Mouse (Mus musculus) kidney, postnatal 14 days (tissue): ENCODE measurements at regions not wholly inside any gene's neighbourhood (a gene's known extent, or its start where the extent isn't known, plus 50 kb on each side); places are given as distances from the start of the nearest gene placed in this dataset.

ENCODE experiments used
- DNase-seq: peaks from one replicate; pipeline ENCODE4 v3.0.0; 2022; ENCODE audit warnings: mixed read lengths

DNA sequence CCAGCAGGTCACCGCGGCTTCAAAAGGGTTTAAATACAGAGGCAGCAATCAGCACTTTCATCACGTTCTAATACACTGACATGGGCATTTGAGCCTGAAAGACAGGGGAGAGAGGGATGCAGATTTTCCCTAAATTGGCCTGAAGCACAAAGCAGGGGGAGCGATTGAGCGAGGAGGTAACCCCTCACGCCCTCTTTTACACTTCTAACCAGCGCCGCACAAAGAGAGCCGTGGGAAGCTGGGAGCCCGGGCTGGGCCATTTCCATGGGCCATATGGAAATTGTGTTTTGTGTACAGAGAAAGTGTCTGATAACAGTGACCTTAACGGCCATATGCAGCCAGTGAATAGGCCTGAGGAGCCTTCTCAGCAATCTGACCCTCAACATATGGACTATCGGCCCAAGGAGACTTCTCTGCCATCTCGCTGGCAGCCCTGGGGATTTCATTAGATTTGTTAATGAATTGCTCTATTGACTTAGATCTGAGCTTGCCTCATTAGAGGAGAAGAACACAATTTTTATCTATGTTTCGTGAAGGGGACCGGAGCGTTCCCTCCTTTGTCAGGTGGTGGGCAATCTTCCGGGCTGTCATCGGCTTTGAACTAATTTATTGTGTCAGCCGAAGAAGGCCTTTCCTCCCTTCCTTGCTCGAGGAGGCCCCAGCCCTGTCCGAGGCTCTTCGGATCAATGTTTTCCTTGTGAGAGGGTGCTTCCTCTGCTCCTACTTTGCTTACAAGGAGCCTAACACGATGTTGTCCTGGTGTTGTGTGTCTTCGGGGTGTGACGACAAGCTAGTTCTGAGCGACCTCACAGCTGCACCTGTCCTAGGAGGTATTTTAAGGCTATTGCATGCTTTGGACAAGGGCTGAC is 195.4 kb upstream of the Irx3 start:
- DNase-seq = no peak

DNA sequence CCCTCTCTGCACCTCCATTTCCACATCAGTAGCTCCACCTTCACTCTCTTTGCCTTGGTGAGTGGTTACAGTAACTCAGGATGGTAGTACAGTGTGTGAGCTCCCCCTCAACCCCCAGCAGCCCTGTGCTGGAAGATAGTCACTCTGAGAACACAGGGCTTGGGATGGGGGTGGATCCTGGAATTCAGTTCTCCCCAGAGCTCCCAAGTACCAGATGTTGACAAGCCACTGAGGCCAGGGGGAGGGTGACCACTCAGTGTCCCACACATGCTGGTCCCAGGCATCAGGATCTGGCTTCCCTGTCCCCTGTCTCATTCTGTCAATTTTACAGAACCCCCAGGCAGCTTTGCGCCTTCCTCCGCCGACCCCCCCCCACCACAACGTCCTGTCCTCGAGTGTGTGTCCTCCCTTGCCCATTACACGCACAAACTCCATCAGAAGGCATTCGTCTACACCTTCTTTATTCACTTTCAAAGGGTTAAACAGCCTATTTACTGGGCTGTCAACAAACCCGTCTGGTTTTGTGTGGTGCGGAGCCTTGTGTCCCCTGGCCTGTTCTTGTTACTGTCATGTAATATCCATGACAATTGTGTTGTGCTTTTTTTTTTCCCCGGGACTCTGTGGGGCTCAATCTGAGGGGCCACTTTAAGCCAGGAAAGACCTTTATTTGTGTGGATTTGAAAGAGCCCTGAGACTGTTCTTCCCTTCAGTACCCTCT is 194.6 kb upstream of the Irx3 start:
- DNase-seq = no peak

DNA sequence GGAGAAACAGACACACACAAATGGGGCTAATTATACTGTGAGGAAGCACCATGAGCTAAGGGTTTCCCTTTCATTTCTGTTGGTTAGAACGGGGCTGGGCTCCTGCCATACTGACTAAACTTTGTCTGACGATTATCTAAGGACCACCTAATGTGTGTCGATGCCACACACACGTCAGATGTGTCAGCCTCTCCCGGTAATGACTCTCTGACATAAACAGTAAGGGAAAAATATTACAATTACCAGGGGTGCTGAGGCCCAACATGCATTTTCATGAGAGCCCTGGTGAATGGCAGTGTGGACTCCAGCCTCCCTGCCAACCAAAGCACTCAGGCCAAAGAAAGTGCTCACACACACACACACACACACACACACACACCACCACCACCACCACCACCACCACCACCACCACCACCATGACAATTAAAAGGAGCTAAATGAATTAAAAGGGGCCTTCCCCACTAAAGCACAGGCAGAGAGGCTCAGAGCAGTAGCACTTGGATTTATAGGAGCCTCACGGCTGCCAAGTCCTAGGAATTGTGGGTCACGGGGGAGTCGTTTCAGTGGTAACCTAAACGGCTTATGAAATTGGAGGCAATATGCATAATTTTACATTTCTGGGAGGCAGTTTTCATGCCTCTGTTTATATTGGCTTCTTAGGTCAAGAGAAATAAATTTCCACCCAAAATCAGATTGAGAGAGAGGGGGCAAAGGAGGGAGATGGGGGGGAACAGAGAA is 193.7 kb upstream of the Irx3 start:
- no peak for DNase-seq

DNA sequence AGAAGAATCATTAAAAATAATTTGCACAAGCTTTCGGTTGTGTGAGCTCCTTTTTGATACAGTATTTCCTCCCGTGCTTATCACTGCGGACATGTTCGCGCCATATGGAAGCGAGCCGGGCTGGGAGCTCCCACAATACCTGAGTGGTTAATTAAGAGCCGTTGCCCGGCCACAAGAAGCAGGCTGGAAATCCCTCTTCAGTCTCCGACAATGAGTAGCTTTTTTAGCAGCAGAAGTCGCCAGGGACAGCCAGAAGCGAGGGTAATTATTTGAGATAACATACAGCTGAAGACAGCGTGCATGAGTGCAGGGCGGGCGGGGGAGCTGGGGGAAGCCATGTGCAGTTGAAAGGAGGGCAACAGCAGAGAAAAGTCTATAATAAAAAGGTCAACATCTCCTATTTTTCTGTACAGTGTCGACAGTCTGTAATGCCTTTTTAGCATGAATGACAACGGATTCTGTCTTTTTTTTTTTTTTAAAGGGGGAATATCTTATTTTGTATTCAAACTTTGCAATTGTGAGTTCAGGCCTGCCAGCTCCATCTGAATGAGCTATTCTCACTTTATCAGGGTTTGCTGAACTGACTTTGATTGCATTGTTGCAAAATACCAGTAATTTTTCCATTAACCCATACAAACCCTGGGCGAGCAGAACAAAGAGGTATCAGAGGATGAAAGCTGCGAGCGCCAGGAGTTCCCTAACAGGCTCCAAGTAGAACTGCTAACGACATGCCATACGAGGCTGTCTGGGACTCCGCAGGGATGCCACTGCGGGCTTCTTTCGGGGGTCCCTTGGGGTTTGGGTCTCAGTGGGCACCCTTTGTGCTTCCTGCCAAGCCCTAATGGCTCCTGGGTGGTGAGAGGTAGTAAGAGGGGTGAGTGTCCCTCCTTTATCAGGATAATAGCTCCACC is 189.9 kb upstream of the Irx3 start:
- no peak for DNase-seq

DNA sequence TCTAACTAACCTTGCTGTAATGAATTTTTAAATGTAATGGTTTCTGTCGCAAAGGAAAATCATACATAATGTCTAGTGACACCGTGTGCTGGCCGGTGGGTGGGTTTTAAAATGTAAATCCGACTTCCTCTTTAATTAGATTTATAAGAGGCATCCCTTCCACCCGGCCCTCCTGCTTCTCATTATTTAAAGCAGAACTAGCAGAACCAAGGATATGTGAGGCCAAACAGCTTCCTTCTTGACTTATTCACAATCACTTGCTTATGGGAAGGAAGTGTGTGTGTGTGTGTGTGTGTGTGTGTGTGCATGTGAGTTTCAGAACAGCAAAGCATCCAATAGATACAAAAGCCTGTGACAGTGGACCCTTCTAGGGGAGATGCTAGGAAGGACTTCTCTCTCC is 189.1 kb upstream of the Irx3 start:
- peak; percentile 43 for DNase-seq

DNA sequence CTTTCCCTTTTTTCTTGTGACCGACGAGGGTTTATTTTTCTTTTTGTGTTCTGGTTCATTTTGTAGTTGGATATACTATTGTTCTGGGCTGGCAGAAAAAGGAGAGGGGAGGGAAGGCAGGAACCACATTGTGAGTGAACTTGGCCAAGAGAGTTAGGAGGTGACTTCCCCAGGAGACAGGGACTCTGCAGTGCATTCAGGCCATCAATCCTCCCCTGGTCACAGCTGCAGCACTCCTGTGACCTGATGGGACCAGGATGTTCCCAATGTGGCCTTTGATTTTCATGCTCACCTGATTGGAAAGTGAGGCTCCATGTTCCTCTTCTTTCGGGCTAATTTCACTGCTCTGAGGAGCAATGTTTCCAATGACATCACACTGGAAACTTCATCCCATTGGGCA is 188.2 kb upstream of the Irx3 start:
- DNase-seq = peak; percentile 66

DNA sequence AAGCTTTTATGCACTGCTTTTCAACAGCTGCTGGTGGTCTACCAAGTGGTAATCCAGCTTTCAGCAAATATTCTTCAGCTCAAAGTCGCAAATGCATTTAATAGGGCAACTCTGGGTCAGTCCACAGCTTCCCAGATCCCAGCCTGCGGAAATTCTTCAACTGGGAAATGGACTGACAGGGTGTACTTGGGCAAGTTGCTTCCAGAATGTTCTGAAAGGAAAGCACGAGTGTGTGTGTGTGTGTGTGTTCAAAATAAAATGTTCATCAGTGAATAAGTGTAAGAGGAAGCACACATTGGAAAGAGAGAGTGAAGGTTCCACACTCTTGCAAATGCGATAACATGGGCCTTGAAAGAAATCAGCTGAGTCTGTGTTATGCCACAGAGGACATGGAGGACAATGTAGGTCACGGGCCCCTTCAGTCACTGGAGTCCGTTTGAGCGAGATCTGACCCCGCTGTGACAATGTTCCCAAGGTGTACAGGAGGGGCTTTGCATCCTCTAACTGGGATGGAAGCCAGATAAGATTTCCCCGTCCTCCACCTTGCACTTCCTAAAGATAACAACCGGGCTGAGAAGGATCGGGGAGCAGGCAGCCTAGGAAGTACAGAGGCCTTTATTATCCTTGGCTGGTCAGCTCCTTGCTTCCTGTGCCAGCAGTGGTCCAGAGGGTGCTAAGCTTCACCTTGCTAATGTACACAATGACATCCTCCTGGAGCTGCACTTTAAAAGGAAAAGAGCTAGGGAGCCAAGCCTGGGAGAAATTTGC is 187.2 kb upstream of the Irx3 start:
- DNase-seq = peak; percentile 72

DNA sequence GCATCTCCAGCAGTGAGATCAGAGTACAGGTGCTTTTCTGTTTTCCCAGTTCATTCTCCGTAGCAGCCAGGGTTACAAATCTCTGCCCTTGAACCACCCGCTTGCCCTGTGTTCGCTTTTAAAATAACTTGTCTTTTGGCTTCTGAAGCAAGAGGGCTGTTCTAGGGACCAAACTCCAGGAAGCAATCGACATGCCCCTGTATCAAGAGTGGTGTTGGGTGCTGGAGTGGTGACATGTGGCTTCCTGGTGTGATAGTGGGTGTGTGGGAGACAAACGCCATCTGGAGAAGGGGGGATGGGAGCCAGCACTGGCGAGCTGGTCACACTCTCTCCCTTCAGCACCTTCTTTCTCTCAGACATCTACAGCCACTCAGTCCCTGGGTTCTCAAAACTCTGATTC is 186.0 kb upstream of the Irx3 start:
- DNase-seq = no peak

DNA sequence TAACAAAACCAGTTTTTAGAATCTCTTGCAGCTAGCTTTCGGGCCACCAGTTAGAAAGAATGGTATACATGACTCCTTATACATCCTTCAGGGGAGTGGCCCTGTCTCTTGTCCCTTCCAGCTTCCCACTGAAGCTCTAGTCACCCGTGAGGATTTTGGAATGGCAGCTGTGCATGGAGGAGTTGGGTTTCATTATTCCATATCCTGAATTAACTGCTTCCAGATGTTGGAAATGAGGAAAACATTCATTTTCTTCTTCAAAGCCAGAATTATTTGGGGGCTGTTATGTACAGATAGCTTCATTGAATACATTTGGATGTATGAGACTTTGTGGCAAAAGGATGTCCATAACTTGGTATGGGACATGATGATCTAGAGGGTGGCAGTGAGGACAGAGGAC is 181.3 kb upstream of the Irx3 start:
- no peak for DNase-seq

DNA sequence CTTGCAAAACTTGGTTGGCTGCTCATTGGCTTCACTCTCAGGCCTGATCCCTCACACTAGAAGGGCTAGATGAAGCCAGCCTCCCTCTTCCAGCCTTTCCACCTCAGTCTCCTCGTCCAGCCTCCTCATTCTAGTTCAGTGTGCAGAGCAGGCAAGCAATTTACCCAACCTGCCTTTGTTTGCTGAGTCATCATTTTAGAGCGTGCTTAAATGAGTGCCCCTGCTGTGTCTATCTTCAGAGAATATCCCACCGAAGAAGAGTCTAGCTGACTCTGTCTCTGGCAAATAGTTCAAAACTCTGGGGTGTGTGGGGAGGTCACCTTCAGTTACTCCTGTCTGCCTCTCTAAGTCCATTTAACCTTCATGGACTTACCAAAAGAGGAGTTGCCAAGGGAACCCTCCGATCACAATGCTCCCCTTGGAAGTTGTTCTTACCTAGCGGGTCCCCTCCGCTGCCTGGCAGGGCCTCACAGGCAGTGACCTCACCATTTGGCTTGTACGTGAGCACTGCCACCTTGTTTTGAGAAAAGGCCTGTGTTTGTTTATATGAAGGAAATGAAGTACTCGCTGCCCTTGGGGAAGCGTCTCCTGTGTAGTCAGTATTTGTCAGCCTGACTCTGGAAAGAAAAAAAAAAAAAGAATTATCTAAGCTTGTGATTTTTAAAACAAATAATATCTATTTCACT is 175.2 kb upstream of the Irx3 start:
- no peak for DNase-seq

DNA sequence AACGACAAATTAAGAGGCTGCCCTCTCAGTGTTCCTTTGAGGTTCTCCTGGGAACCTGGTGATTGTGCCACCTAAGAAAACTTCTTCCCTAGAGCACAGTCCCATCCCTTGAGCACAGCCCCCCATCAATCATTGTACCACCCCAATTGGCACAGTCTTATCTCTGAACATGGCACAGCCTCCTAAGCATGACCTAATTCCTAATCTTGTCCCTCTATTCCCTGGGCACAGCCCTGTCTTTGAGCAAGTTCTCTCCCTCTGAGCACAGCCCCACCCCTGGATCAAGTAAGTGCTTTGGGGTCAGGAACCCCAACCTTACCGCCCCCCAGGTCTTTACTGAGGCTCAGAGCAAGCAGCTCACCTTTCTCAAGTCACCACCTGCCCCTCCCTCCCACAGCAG is 173.6 kb upstream of the Irx3 start:
- no peak for DNase-seq

DNA sequence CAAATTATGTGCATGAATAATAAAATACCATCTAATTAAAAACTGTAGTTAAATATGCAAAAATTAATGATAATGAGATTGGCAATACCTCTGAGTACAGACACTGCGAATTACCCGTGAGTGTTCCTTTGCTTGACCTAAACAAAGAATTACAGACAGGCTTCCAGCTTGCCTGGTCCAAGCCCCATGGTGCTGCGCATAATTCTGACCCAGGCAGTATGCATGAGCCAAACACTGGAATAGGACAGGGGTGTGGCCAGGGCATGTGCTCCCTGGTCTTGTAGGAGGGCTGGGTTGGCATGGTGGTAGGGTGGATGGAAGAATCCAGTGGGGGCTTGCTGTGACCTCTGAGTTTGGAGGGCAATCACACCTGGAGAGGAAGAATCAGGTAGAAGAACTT is 172.8 kb upstream of the Irx3 start:
- no peak for DNase-seq

DNA sequence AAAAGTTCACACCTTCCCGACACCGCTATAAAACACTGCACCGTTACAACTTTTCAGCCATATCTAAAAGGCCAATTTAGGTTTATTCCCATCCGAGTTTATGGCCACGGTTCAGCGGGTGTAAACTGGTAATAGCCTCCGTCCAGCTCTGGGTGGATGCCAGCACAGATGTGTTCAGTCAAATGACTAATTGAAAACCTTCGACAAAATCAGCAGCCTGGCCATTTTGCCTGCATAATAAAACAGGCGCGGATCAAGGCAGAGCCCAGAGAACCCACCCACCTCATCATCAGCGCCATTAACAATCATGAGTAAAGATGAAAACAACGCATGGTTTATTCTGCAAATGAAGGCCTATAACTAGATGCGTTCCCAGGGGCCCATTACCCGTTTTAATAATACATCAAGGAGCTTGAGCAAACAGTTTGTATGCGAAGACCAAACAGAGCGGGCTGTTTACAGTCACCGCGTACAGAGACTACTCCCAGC is 172.1 kb upstream of the Irx3 start:
- DNase-seq = peak; percentile 38

DNA sequence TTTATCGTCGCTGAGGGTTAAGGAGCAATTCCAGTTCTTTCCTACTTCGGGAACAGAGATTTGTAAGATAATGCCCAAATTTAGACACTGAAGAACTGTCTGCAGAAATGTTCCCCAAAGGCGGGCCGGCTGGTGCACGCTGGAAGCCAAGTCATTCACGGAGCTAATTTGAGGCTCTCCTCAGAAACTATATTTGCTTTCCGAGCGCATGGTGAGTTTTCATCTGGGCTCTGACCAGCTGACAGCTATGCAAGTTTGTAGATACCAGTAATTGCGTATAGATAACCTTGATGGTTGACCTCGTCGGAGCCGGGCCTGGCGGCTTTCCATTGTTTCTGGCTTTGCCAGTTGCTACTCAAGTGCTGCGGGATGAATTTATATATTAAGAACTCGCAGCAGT is 165.5 kb upstream of the Irx3 start:
- no peak for DNase-seq

DNA sequence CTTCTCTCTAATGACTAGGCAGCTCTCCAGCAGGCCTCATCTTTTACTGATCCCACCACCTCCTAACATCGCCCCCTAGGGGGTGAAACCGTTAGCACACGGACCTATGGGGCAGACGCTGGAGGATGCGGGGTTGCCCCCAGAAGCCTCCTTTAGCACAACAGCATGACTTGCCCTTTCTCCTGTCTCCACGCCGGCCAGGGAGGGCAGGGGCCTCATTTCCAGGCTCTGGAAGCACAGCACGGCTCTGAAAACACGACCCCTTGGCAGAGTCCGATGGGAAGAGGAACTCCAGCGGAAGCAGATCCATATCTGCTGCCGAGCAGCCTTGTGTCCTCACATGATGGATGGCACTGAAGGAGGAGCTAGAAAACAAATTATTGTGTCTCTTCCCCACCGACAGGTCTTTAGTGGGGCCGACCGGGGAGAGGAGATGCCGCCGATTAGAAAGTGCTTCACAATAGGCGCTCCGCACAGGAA is 165.1 kb upstream of the Irx3 start:
- peak; percentile 79 for DNase-seq

DNA sequence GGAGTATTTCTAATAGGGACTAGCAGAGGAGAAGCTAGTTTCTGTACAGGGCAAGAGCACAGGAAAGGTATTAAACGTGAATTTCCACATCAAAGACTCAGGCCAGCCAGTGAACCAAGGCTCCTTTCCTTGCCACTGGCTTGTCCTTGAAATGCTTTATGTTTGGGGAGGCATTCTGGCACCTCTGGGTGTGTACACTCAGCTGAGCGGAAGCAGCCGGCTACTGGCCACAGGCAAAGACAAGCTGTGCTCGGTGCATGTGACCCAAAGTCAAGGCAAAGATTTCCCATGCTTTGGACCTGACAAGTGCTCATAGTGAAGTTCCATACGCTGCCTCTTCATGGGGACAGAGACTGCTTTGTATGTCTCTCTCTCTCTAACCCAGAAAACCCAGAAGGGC is 159.8 kb upstream of the Irx3 start:
- peak; percentile 33 for DNase-seq

DNA sequence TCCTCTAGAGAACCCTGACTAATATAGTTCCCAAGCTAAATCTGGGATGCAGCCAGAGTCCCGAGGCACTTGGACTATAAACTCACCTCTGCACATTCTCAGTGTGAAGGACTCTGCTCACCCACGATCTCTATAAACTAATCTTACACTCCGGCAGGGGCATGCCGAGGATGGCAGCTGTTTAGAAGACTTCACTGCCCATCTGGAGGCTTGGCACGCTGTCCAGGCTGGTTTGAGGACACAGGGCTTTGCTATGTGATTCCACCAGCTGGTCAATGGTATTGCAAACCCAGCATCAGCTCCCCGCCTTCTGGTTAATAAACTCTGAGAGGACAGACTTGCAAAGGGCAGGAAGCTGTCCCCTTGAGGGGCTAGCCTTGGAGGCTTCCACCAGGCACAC is 153.3 kb upstream of the Irx3 start:
- DNase-seq = no peak

DNA sequence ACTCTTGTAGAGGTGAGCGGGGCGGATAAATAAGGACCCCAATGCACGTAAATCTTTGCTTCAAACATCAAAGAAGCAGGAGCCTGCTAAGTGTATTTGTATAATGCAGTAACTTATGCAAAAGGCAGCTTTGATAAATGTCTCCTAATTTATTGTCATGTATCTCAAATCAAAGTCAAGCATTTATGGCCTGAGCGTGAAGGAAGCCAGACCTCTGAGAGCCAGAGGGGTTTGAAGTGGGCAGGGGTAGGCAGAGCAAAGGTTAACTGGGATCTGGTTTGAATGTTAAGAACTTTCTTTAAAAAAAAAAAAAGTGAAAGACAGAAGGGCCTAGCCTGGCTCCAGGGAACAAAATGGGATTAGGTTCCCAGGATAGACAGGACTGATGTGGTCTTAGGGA is 151.1 kb upstream of the Irx3 start:
- DNase-seq = no peak

DNA sequence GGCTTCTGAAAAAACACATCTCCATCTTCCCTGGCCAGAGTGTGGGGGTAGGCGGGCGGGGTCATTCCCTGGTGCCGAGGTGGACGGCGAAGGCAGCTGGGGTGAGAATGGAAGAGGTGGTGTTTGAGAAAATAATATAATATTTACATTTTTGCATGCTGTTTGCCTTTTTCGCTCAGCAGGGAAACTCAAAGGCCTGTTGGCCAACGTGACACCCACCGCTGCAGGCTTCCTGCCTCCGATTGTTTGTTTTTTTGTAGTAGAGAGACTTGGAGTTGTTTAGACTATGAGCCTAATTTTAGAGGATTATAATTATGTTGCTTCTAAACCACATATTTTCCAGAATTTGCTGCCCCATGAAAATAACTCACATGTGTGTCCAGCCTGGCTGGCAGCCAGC is 147.2 kb upstream of the Irx3 start:
- no peak for DNase-seq

DNA sequence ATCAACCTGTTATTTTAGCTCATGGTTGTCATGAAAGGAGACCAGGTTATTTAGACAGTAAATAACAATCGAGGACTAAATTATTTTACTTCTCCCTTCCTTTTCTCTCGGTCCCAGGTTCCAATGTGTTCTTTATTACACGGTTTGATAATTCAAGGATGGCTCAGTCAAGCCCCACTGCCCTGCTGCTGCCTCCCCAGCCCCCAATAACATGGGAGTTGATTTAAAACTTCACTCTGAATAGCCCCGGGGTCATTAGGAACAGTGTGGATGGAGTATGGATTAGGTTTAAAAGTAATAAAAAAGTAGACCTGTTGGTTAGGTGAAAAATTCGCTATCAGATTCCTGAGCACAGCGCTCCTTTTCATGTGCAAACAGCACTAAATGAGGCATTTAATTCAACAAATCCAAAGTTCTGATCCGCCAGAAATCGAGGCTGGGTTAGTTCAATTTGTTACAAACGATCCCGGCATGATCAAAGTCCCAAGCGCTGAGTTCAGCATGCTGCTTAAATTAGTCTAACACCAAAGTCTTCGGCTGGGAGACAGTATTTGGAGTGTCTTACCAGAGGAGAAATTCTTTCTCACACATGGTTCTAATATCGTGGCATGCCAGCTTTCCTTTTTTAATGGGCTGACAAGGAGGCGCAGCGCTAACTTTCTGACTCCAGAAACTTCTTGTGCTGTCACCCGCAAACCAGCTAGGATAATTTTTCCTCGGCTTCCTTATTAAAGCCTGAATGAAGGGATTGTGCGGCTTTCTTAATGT is 146.5 kb upstream of the Irx3 start:
- peak; percentile 19 for DNase-seq
